ENCODE assay signal across 24 mouse cellular contexts in genomic region chr4:150676029-150676428, GRCm38 (mm10). TPM values are rescaled to one million over a fixed set of nuclear protein-coding genes. Genes with fewer than 3 reads are reported as not detected.
DNase-seq lines count a peak whose midpoint lies in the region; ATAC-seq and TF ChIP-seq lines count a peak whose summit lies in the region.
"Had no signal": no experiment of that assay in that cellular context is flagged by ENCODE, and none has a peak within 500 bp of the region (broad histone marks: within the 10 kb centered on the region; RNA-seq: fewer than 3 reads in every experiment).

No protein-coding gene starts in this region.

- no peak for ATAC-seq in hindbrain, embryonic 12.5 days (ENCODE audit: low FRiP score)
- ATAC-seq in hindbrain, postnatal 0 days: no peak
- 0 out of 2 replicates have a peak, but pooled peaks have one; percentile 57 for ATAC-seq in kidney, embryonic 16.5 days (ENCODE audit: low FRiP score, low TSS enrichment)
- ATAC-seq in megakaryocyte progenitor cell, adult 5-6 weeks (replicated peaks; ENCODE audit: poor library complexity): no peak
- ATAC-seq: forebrain, embryonic 14.5 days had no signal

- H3K9me3 ChIP-seq in hindbrain, embryonic 12.5 days (replicated peaks): 0 out of 2 replicates have a peak, but pooled peaks cover 7% of the 10 kb centered on the region
- H3K9me3 ChIP-seq in hindbrain, postnatal 0 days (ENCODE audit: low read length): no peaks in the 10 kb centered on the region; the same call in 1 of the 2 replicates
- peaks cover 6% of the 10 kb centered on the region for H3K9me3 ChIP-seq in kidney, embryonic 16.5 days (ENCODE audit: low read length)
- no peaks in the 10 kb centered on the region for H3K9me3 ChIP-seq in forebrain, embryonic 10.5 days
- H3K9me3 ChIP-seq: embryonic facial prominence, embryonic 10.5 days; lung, embryonic 15.5 days; midbrain, embryonic 10.5 days had no signal

- H3K27ac ChIP-seq in hindbrain, embryonic 12.5 days: 0 out of 2 replicates have a peak overlapping the region, but pooled peaks have one; percentile 14
- no peak overlapping the region for H3K27ac ChIP-seq in hindbrain, postnatal 0 days
- H3K27ac ChIP-seq in kidney, embryonic 16.5 days (ENCODE audit: low read length): peak overlapping the region; percentile 11
- H3K27ac ChIP-seq in forebrain, embryonic 10.5 days: no peak overlapping the region
- H3K27ac ChIP-seq: embryonic facial prominence, embryonic 10.5 days; liver, embryonic 14.5 days; lung, embryonic 15.5 days; midbrain, embryonic 10.5 days had no signal

- DNase-seq in hindbrain, postnatal 0 days (ENCODE audit: low spot score): no peak
- no peak for DNase-seq in kidney, adult 8-10 months
- DNase-seq in neural tube, embryonic 10.5 days (ENCODE audit: extremely low spot score, low spot score): peak; percentile 41
- no peak for DNase-seq in forebrain, embryonic 10.5 days (ENCODE audit: extremely low spot score, low spot score)
- DNase-seq: adrenal gland, adult 2 months; B cell, adult 2 months; cerebellum, adult 11-12 months; cerebellum, postnatal 14 days; gastrocnemius, postnatal 25 days; kidney, adult 18-20 months; lung, postnatal 4 days; thymus, adult 2 months had no signal

- no peak for TF ChIP-seq CTCF in hindbrain, postnatal 0 days (IDR thresholded peaks at IDR 0.05; ENCODE audit: low read depth)

- peaks cover 10% of the 10 kb centered on the region for H3K4me1 ChIP-seq in hindbrain, embryonic 12.5 days
- H3K4me1 ChIP-seq in hindbrain, postnatal 0 days (ENCODE audit: insufficient read depth, low read length): no peaks in the 10 kb centered on the region
- peaks cover 21% of the 10 kb centered on the region for H3K4me1 ChIP-seq in kidney, embryonic 16.5 days (ENCODE audit: insufficient read depth, low read length)
- peaks cover 22% of the 10 kb centered on the region for H3K4me1 ChIP-seq in forebrain, embryonic 10.5 days
- H3K4me1 ChIP-seq: lung, embryonic 15.5 days had no signal

- H3K4me3 ChIP-seq in hindbrain, embryonic 12.5 days: no peak overlapping the region
- H3K4me3 ChIP-seq in hindbrain, postnatal 0 days (ENCODE audit: low read length): no peak overlapping the region
- H3K4me3 ChIP-seq in kidney, embryonic 16.5 days (ENCODE audit: low read length): no peak overlapping the region
- no peak overlapping the region for H3K4me3 ChIP-seq in forebrain, embryonic 10.5 days
- H3K4me3 ChIP-seq: embryonic facial prominence, embryonic 10.5 days; lung, embryonic 15.5 days; midbrain, embryonic 10.5 days had no signal

- no peaks in the 10 kb centered on the region for H3K36me3 ChIP-seq in hindbrain, embryonic 12.5 days
- H3K36me3 ChIP-seq in hindbrain, postnatal 0 days (ENCODE audit: insufficient read depth, low read length): no peaks in the 10 kb centered on the region
- no peaks in the 10 kb centered on the region for H3K36me3 ChIP-seq in kidney, embryonic 16.5 days (ENCODE audit: insufficient read depth, low read length)
- no peaks in the 10 kb centered on the region for H3K36me3 ChIP-seq in forebrain, embryonic 10.5 days (replicated peaks)
- H3K36me3 ChIP-seq: embryonic facial prominence, embryonic 10.5 days; lung, embryonic 15.5 days; midbrain, embryonic 10.5 days had no signal

- no peak overlapping the region for H3K9ac ChIP-seq in hindbrain, embryonic 12.5 days
- H3K9ac ChIP-seq in hindbrain, postnatal 0 days (replicated peaks; ENCODE audit: low read length): no peak overlapping the region
- no peak overlapping the region for H3K9ac ChIP-seq in kidney, embryonic 16.5 days (replicated peaks; ENCODE audit: low read length)
- H3K9ac ChIP-seq: liver, embryonic 14.5 days; lung, embryonic 15.5 days had no signal

- no peak overlapping the region for H3K4me2 ChIP-seq in hindbrain, embryonic 12.5 days (replicated peaks)
- no peak overlapping the region for H3K4me2 ChIP-seq in hindbrain, postnatal 0 days (ENCODE audit: low read depth, low read length)
- H3K4me2 ChIP-seq in kidney, embryonic 16.5 days (replicated peaks; ENCODE audit: low read depth, low read length): no peak overlapping the region
- H3K4me2 ChIP-seq: lung, embryonic 15.5 days had no signal

- no peaks in the 10 kb centered on the region for H3K27me3 ChIP-seq in hindbrain, embryonic 12.5 days
- no peaks in the 10 kb centered on the region for H3K27me3 ChIP-seq in hindbrain, postnatal 0 days (ENCODE audit: insufficient read depth, low read length)
- no peaks in the 10 kb centered on the region for H3K27me3 ChIP-seq in kidney, embryonic 16.5 days (ENCODE audit: insufficient read depth, low read length)
- H3K27me3 ChIP-seq in forebrain, embryonic 10.5 days (ENCODE audit: poor library complexity, severe bottlenecking): peaks cover 6% of the 10 kb centered on the region
- H3K27me3 ChIP-seq: lung, embryonic 15.5 days had no signal

- WGBS in hindbrain, embryonic 12.5 days: 77% methylated on average over 13 of the region's 13 CpGs
- WGBS in hindbrain, postnatal 0 days: 68% methylated on average over 13 of the region's 13 CpGs
- 32% methylated on average over 13 of the region's 13 CpGs for WGBS in kidney, embryonic 16.5 days
- WGBS in forebrain, embryonic 10.5 days: 93% methylated on average over 13 of the region's 13 CpGs

RNA-seq across cellular contexts. Expression of gene Slc45a1, which starts 24.1 kb away (rescaled TPM):
- polyA plus RNA-seq in hindbrain, embryonic 12.5 days (2016; fragmentation: Nextera tagmentation; extraction: Ambion mirVana): 12.4 and 14.1 TPM in 2 replicates
- 49.6 and 51.3 TPM in 2 replicates for total RNA-seq in hindbrain, postnatal 0 days (2014; rRNA removed)
- 41.7 and 47.5 TPM in 2 replicates for polyA plus RNA-seq in hindbrain, postnatal 0 days (2015; fragmentation: Nextera tagmentation; extraction: Ambion mirVana)
- 0.12 and 0.17 TPM in 2 replicates for polyA plus RNA-seq in kidney, embryonic 16.5 days (2015; fragmentation: Nextera tagmentation; extraction: Ambion mirVana)
- 1.1 and 1.6 TPM in 2 replicates for polyA plus RNA-seq in forebrain, embryonic 10.5 days (2016; fragmentation: Nextera tagmentation; extraction: Ambion mirVana)
- not detected in 2 replicates for total RNA-seq in megakaryocyte progenitor cell, adult 5-6 weeks (2015)
- total RNA-seq in megakaryocyte progenitor cell, adult 5-6 weeks (2017): not detected in 2 replicates
- total RNA-seq: gastrocnemius, postnatal 25 days; heart, adult 8-10 months; hematopoietic stem cell, adult 5-6 weeks; monocyte, adult 5-6 weeks had no signal
- polyA plus RNA-seq: heart, embryonic 16.5 days; liver, embryonic 14.5 days had no signal

Comparison
In these comparisons a context has a peak if more than half of its experiments do, and no peak if none do; other contexts are left out.
1. H3K27ac ChIP-seq: peak in hindbrain, embryonic 12.5 days (single experiment) and kidney, embryonic 16.5 days (single experiment); none in hindbrain, postnatal 0 days (single experiment) and forebrain, embryonic 10.5 days (single experiment).